Mouse (Mus musculus): Measurements from ENCODE around the gene Bzw2. TPM values are rescaled to one million over a fixed set of nuclear protein-coding genes. Genes with fewer than 3 reads are reported as not detected.

Bzw2 gene
- total RNA-seq, 2 experiments from 2014 or later: 132 to 160 TPM

GRCm38 (mm10) chr12:36137192-36137591 is 20.7 kb downstream of the Bzw2 start:
- DNase-seq (ENCODE audit: low spot score in 2 of 2): no peak

DNA sequence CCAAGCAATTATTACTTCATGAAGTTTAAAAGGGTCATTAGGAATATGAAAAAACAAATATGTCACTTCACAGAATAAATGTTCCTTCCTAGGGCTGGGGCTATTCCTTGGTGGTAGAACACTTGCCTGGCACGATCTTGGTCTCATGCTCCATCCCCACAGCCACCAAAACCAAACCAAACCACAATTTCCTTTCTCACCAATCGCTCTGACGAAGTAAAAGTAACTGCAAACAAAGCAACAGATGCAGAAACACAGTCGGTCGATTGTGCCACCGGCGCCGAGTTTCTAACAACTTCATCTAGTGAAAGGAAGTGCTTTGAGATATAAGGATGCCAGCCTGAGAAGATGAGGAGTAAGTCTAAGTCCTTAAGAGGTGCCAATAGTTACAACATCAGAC is 21.6 kb downstream of the Bzw2 start:
- DNase-seq (ENCODE audit: low spot score in 2 of 2): no peak

GRCm38 (mm10) chr12:36135409-36135808 is 22.5 kb downstream of the Bzw2 start:
- DNase-seq (ENCODE audit: low spot score in 2 of 2): no peak

- DNase-seq (ENCODE audit: low spot score in 2 of 2): no peak
These were observed 23.8 kb downstream of the Bzw2 start for GRCm38 (mm10) chr12:36134111-36134510.

DNA sequence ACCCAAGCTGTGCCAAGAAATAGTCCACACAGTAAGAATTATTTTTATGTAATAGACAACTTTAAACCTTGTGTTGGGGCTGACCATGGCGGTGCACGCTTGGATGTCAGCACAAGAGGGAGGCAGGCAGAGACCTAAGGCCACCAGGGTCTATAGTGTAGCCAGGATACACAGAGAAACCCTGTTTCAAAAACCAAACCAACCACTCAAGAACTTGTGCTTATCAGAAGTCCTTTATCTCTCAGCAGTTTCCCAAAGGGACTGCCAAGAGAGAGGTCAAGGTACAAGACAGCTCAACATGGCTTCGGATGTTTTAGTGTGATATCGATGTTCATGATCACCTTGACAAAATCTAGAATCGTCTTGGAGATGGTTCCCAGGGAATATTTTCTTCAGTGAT is 24.3 kb downstream of the Bzw2 start:
- no peak for DNase-seq (ENCODE audit: low spot score in 2 of 2)

- DNase-seq (ENCODE audit: low spot score in 2 of 2): no peak
These were observed 25.2 kb downstream of the Bzw2 start for GRCm38 (mm10) chr12:36132668-36133067.

GRCm38 (mm10) chr12:36132254-36132653 is 25.6 kb downstream of the Bzw2 start:
- DNase-seq (ENCODE audit: low spot score in 2 of 2): no peak

DNA sequence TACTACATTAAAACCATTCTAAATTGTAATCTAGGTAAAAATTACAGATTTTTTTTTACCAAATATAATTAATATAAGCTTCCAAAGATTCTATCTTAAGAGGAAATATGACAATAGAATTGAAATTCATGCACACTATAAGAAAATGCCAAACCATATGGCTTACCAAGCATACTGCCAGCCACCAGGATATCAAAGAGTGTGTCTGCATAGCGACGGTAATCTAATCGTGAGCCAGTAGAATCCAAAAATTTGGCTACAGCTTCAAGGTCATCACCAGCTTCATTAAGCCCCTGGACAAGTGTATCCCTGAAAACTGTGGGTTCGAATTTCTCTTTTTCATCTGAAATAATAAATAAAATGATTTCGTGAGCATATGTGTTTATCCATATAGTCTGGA is 28.1 kb downstream of the Bzw2 start:
- DNase-seq (ENCODE audit: low spot score in 2 of 2): no peak

DNA sequence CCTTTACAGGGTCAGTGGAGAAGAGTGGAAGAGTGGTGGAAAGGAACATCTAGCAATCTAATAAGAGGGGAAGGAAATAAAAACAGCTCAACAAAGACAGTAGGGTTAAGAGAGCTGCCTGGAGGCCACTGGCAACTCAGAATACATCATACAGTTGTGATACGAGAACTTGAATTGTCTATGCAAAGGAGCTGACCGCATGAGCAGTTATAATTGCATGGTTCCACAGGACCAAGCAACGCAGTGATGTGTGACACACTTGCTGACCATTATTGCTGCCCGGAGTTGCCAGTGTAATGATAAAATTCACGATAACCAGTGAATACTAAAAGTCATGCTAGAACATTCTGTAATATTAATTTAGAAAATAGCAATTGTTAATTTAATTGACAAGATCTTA is 31.8 kb downstream of the Bzw2 start:
- no peak for DNase-seq (ENCODE audit: low spot score in 2 of 2)

GRCm38 (mm10) chr12:36119244-36119643 is 38.6 kb downstream of the Bzw2 start:
- no peak for DNase-seq (ENCODE audit: low spot score in 2 of 2)

GRCm38 (mm10) chr12:36117161-36117560 is 40.7 kb downstream of the Bzw2 start:
- no peak for DNase-seq (ENCODE audit: low spot score in 2 of 2)

DNA sequence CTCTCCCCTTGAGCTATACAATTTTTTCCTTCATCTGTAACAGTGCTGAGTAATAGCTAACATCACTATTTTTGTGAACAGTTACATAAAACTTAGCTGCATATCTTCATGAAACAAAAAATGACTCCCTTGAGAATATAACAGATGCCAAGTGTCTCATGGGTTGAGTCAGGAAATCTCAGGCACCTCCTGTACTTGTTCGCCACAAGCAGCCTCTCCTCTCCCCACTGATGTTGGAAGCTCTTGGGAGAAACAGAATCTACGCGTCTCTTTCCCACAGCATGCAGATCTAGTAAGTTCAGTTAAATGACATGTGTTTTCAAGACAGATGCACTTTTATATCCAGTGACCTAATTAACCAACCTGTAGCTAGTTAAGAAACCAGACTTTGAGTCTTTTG is 45.8 kb downstream of the Bzw2 start:
- DNase-seq (ENCODE audit: low spot score in 2 of 2): no peak

GRCm38 (mm10) chr12:36111110-36111509 is 46.8 kb downstream of the Bzw2 start:
- no peak for DNase-seq (ENCODE audit: low spot score in 2 of 2)

DNA sequence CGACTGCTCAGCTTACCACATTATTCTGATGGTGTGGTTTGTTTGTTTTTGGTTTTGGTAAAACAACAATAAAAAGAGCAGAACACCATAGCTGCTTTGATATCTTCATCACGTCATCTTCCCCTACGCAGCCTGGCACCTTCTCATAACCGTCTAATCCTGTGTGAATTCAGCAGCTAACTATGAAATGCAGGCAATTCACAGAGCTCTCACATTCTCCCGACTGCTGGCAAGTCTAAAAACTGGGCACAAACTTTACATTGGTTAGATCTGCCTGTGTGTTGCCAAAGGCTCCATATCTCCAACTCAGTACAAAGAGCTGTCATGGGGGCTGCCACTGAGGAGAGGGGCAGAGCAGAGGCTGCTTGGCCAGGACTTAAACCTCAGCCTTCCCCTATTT is 47.4 kb downstream of the Bzw2 start:
- DNase-seq (ENCODE audit: low spot score in 2 of 2): no peak

- no peak for DNase-seq (ENCODE audit: low spot score in 2 of 2)
These were observed 49.4 kb downstream of the Bzw2 start for GRCm38 (mm10) chr12:36108442-36108841.

DNA sequence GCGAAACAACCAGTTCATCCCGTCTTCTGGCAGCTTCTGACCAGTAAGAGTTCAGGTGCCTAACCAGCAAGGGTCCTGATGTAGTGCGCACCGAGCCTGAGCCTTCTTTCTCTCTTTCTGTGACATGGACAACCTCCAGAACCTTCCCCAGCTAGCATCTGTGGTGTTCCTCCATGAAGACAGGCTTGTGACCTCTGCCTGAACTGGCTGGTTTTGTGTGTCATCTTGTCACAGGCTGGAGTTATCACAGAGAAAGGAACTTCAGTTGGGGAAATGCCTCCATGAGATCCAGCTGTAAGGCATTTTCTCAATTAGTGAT is 54.3 kb downstream of the Bzw2 start:
- no peak for DNase-seq (ENCODE audit: low spot score in 2 of 2)

- no peak for DNase-seq (ENCODE audit: low spot score in 2 of 2)
These were observed 54.9 kb downstream of the Bzw2 start for GRCm38 (mm10) chr12:36102733-36103591.

- DNase-seq (ENCODE audit: low spot score in 2 of 2): no peak
These were observed 62.5 kb downstream of the Bzw2 start for GRCm38 (mm10) chr12:36095371-36095880.

DNA sequence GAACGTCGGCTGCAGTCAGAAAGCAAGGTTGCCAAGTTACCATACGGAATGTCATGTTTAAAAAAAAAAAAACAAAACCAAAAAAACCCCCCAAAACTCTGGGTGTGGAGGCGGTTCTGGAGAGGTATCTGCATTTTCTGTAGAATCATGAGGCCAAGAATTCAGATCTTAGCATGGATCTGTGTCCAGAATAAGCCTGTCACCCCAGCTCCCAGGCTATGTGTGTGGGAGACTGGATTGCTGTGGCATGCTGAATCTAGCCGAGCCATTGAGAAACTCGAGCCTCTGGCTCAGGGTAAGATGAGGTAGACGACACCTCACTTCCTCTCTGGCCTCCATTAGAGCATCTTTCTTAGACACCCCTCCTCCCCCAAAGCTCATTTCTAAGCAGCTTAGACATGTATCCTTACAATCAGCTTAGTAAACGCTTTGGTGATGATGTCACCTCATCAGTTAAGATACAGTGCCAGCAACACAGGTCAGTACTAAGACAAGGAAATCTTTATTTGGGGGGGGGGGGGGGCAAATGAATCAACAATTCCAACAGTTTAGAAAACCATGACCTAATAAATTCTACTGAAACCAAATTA is 64.7 kb downstream of the Bzw2 start:
- DNase-seq (ENCODE audit: low spot score in 2 of 2): no peak

DNA sequence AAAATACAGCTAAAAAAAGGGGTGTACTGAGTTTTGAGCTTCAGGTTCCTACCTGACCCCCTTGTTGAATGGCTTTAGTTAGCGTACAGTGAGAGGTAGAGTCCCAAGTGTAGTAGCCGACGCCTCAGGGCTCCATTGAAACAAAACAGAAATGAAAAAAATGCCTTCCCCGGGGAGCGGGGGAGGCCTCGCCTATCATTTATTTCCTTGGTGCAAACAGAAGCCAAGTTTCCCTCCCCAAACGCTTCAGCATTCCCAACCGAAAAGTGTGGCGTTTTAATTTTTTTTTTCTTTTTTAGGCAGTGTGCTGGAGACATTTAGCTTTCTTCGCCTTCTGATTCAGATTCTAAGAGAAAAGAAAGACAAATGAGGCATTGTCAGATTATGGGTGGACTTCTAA is 65.9 kb downstream of the Bzw2 start:
- no peak for DNase-seq (ENCODE audit: low spot score in 2 of 2)

- no peak for DNase-seq (ENCODE audit: low spot score in 2 of 2)
These were observed 68.7 kb downstream of the Bzw2 start for GRCm38 (mm10) chr12:36089221-36089620.

GRCm38 (mm10) chr12:36088804-36089203 is 69.1 kb downstream of the Bzw2 start:
- no peak for DNase-seq (ENCODE audit: low spot score in 2 of 2)

GRCm38 (mm10) chr12:36085380-36085779 is 72.5 kb downstream of the Bzw2 start:
- no peak for DNase-seq (ENCODE audit: low spot score in 2 of 2)

Data from gastrocnemius, postnatal 4 days (tissue).